Mouse (Mus musculus) B cell, adult (primary cell): ENCODE data around the gene Gm10447. TPM values are rescaled to one million over a fixed set of nuclear protein-coding genes. Genes with fewer than 3 reads are reported as not detected.

Experiments used
- total RNA-seq: library from RNA; stranded (reverse); gene quantifications from 4 replicates; pipeline ENCODE4 v1.2.4, GENCODE M21; 2023; ENCODE audit not compliant: inconsistent age

Gm10447 gene
- total RNA-seq, result not detected in 4 replicates

GRCm38 (mm10) chr11:53456474-53457371 is at the start of gene Gm10447, which contains the start of gene Shroom1:
TSS of gene Gm10447 (minus strand) at chr11:53457110.
TSS of gene Shroom1 (plus strand) at chr11:53457205.

GRCm38 (mm10) chr11:53479783-53480301 is 22.9 kb upstream of the Gm10447 start, which contains the start of the genes Gm9945 and Sowaha:
TSS of gene Gm9945 (plus strand) at chr11:53480166.
TSS of gene Sowaha (minus strand) at chr11:53480274.

GRCm38 (mm10) chr11:53469968-53470695 is 13.2 kb upstream of the Gm10447 start, which contains the start of gene Gm9837:
TSS of gene Gm9837 (minus strand) at chr11:53470479.

GRCm38 (mm10) chr11:53430670-53431346 is 26.1 kb downstream of the Gm10447 start, which contains the start of the genes Uqcrq and Gdf9:
TSS of gene Uqcrq (minus strand) at chr11:53430831.
TSS of gene Gdf9 (plus strand) at chr11:53431023.

GRCm38 (mm10) chr11:53423036-53423435 is 33.9 kb downstream of the Gm10447 start, which contains the start of gene Leap2:
TSS of gene Leap2 (minus strand) at chr11:53423170.

Other genes with a start within 250 kb of the Gm10447 start
- 107 to 132 TPM (median 116 TPM) in 4 replicates for gene Hspa4, start 156.7 kb downstream of the Gm10447 start, total RNA-seq
- 15.6 to 20.7 TPM (median 16.7 TPM) in 4 replicates for gene Zcchc10, start 132.4 kb downstream of the Gm10447 start, total RNA-seq
- gene Aff4, start 106.3 kb downstream of the Gm10447 start, total RNA-seq, result 278 to 365 TPM (median 344 TPM) in 4 replicates
- gene Leap2, start 33.9 kb downstream of the Gm10447 start, total RNA-seq, result not detected in 4 replicates
- gene Uqcrq, start 26.3 kb downstream of the Gm10447 start, total RNA-seq, result 138 to 153 TPM (median 150 TPM) in 4 replicates
- gene Gdf9, start 26.1 kb downstream of the Gm10447 start, total RNA-seq, result 0.39 to 0.94 TPM (median 0.77 TPM) in 4 replicates
- not detected in 4 replicates for gene Shroom1, start 95 bp upstream of the Gm10447 start, total RNA-seq
- gene Gm9837, start 13.4 kb upstream of the Gm10447 start, total RNA-seq, result not detected in 4 replicates
- gene Gm9945, start 23.1 kb upstream of the Gm10447 start, total RNA-seq, result not detected in 4 replicates
- gene Sowaha, start 23.2 kb upstream of the Gm10447 start, total RNA-seq, result not detected in 4 replicates
- 0.22 to 0.54 TPM in 2 of 4 replicates, not detected in the others for gene Sept8, start 62.1 kb upstream of the Gm10447 start, total RNA-seq
- gene Kif3a, start 110.3 kb upstream of the Gm10447 start, total RNA-seq, result 3.0 to 8.7 TPM (median 6.1 TPM) in 4 replicates
- gene Il4, start 161.6 kb upstream of the Gm10447 start, total RNA-seq, result not detected in 4 replicates
- not detected in 4 replicates for gene Il13, start 177.6 kb upstream of the Gm10447 start, total RNA-seq